ENCODE assay signal across 8 mouse cellular contexts in genomic region chr17:29341591-29342003, GRCm38 (mm10). TPM values are rescaled to one million over a fixed set of nuclear protein-coding genes. Genes with fewer than 3 reads are reported as not detected.
A peak's percentile ranks its signal among the peaks of the same experiment; 100 is the strongest.
DNase-seq lines count a peak whose midpoint lies in the region; ATAC-seq lines count a peak whose summit lies in the region.

No protein-coding gene starts in this region.

- H3K4me2 ChIP-seq in heart, embryonic 16.5 days (ENCODE audit: low read depth, low read length) = peak overlapping the region; percentile 48

- H3K36me3 ChIP-seq in heart, embryonic 16.5 days (ENCODE audit: control insufficient read depth, insufficient read depth) = peaks cover 47% of the 10 kb centered on the region

- peaks cover 54% of the 10 kb centered on the region for H3K4me1 ChIP-seq in heart, embryonic 16.5 days (ENCODE audit: control insufficient read depth, insufficient read depth, low read length)

- peak overlapping the region; percentile 17; the same call in 1 of the 2 replicates for H3K4me3 ChIP-seq in heart, embryonic 16.5 days (ENCODE audit: low read length)

- H3K9ac ChIP-seq in heart, embryonic 16.5 days (ENCODE audit: low read length) = peak overlapping the region; percentile 70

- H3K9me3 ChIP-seq in heart, embryonic 16.5 days (replicated peaks; ENCODE audit: control insufficient read depth, low read length) = no peaks in the 10 kb centered on the region

- DNase-seq in layer of hippocampus, adult 11-12 months (ENCODE audit: low spot score) = peak; percentile 63
- DNase-seq in layer of hippocampus, adult 18-20 months (ENCODE audit: low spot score in 2 of 2) = no peak
- DNase-seq in brain, adult 2 months (ENCODE audit: low read depth, low spot score) = peak; percentile 88
- DNase-seq in kidney, postnatal 14 days = peak; percentile 67
- DNase-seq in thymus, postnatal 36 days = peak; percentile 62 to 73
- no peak for DNase-seq in left cerebral cortex, adult 9 months (ENCODE audit: low spot score in 2 of 2)

- ATAC-seq in heart, embryonic 16.5 days (replicated peaks; ENCODE audit: extremely low read depth, insufficient read depth, low FRiP score) = peak; percentile 28
- peak; percentile 36; the same call in 1 of the 2 replicates for ATAC-seq in megakaryocyte-erythroid progenitor cell, adult 5-6 weeks (replicated peaks; ENCODE audit: low FRiP score, low TSS enrichment, poor library complexity, severe bottlenecking)

- whole genome bisulfite sequencing in heart, embryonic 16.5 days = 14% methylated on average over 9 of the region's 9 CpGs

- H3K27ac ChIP-seq in heart, embryonic 16.5 days (ENCODE audit: low read length) = peak overlapping the region; percentile 92

- H3K27me3 ChIP-seq in heart, embryonic 16.5 days (ENCODE audit: control insufficient read depth, insufficient read depth, low read length) = no peaks in the 10 kb centered on the region

RNA-seq across cellular contexts. Expression of gene Mtch1, which starts 6.1 kb away (rescaled TPM):
- total RNA-seq in layer of hippocampus, adult 18-20 months (2021) = 100 to 1,000 TPM; 644 to 648 TPM
- polyA plus RNA-seq in heart, embryonic 16.5 days (2015; fragmentation: Nextera tagmentation; extraction: Ambion mirVana) = 220 and 273 TPM in 2 replicates
- total RNA-seq in megakaryocyte-erythroid progenitor cell, adult 5-6 weeks (2014; fragmentation: Nextera tagmentation) = 86.6 and 105 TPM in 2 replicates
- 31.9 and 32.4 TPM in 2 replicates for total RNA-seq in megakaryocyte-erythroid progenitor cell, adult 5-6 weeks (2017)

RNA-seq across cellular contexts. Expression of gene Fgd2, which starts 19.1 kb away (rescaled TPM):
- 1 to 10 TPM; 4.4 to 5.8 TPM for total RNA-seq in layer of hippocampus, adult 18-20 months (2021)
- 4.8 and 4.9 TPM in 2 replicates for polyA plus RNA-seq in heart, embryonic 16.5 days (2015; fragmentation: Nextera tagmentation; extraction: Ambion mirVana)
- total RNA-seq in megakaryocyte-erythroid progenitor cell, adult 5-6 weeks (2014; fragmentation: Nextera tagmentation) = 3.1 and 3.4 TPM in 2 replicates
- total RNA-seq in megakaryocyte-erythroid progenitor cell, adult 5-6 weeks (2017) = 2.7 and 6.0 TPM in 2 replicates

RNA-seq across cellular contexts. Expression of gene Pi16, which starts 24.1 kb away (rescaled TPM):
- 1 to 10 TPM in 1 of 2 experiments, under 1 TPM in 1; 0.92 to 1.3 TPM for total RNA-seq in layer of hippocampus, adult 18-20 months (2021)
- 3.5 and 4.0 TPM in 2 replicates for polyA plus RNA-seq in heart, embryonic 16.5 days (2015; fragmentation: Nextera tagmentation; extraction: Ambion mirVana)
- 0.32 TPM in 1 of 2 replicates, not detected in the other for total RNA-seq in megakaryocyte-erythroid progenitor cell, adult 5-6 weeks (2014; fragmentation: Nextera tagmentation)
- total RNA-seq in megakaryocyte-erythroid progenitor cell, adult 5-6 weeks (2017) = not detected in 2 replicates

Comparison
In these comparisons a context has a peak if more than half of its experiments do, and no peak if none do; other contexts are left out.
1. DNase-seq: peak in layer of hippocampus, adult 11-12 months (single experiment), brain, adult 2 months (single experiment), kidney, postnatal 14 days (single experiment) and thymus, postnatal 36 days (2 of 2); none in layer of hippocampus, adult 18-20 months (0 of 2) and left cerebral cortex, adult 9 months (0 of 2).
2. RNA of gene Mtch1, which starts 6.1 kb away (total RNA-seq): 644 to 648 TPM in layer of hippocampus, adult 18-20 months; 31.9 to 105 TPM in megakaryocyte-erythroid progenitor cell, adult 5-6 weeks; every median in the first group is over 4 times any median in the second.